Mouse (Mus musculus) bone marrow, adult 2 months (tissue): Measurements from ENCODE around the gene Ret. TPM values are rescaled to one million over a fixed set of nuclear protein-coding genes. Genes with fewer than 3 reads are reported as not detected.

Experiments used
- H3K27ac ChIP-seq: fragments of 200-500 bp; 2 replicates; pipeline ENCODE4 v1.5.1; 2012; ENCODE audit warnings: low read depth, mild to moderate bottlenecking, control low read depth, inconsistent platforms, low read length; ENCODE audit not compliant: control insufficient read depth, poor library complexity, insufficient read depth
- H3K4me1 ChIP-seq: fragments of 200-500 bp; 2 replicates; pipeline ENCODE4 v1.6.1; 2011; ENCODE audit warnings: low read length; ENCODE audit not compliant: control insufficient read depth, insufficient read depth
- H3K4me3 ChIP-seq: fragments of 200-500 bp; replicated peaks from 2 replicates; pipeline ENCODE3; 2011; ENCODE audit warnings: mild to moderate bottlenecking, low read depth, low read length, control low read depth; ENCODE audit not compliant: control insufficient read depth
- CTCF ChIP-seq: fragments of 200-500 bp; IDR thresholded peaks from 2 replicates; pipeline ENCODE4 v1.5.1; 2011; ENCODE audit warnings: low read length, control low read depth; ENCODE audit not compliant: control insufficient read depth, insufficient read depth
- POLR2A ChIP-seq: fragments of 200-500 bp; IDR thresholded peaks from 2 replicates; pipeline ENCODE4 v1.6.1; 2011; ENCODE audit warnings: low read depth, mild to moderate bottlenecking, control low read depth, low read length, borderline replicate concordance; ENCODE audit not compliant: control insufficient read depth
- WGBS: fragments of 180-500 bp; shearing (Covaris S2); methylation state at CpG from one replicate; pipeline ENCODE4 v1.1.7; 2018; 5-methylcytosine and 5-hydroxymethylcytosine counted together
- polyA plus RNA-seq: library from polyadenylated mRNA; stranded (reverse); fragments of >200 nt; gene quantifications from 2 replicates; pipeline ENCODE4 v1.2.4, GENCODE M21; 2011; ENCODE audit warnings: low replicate concordance; ENCODE audit not compliant: missing spikeins, insufficient read depth, insufficient read length

The Ret gene
- polyA plus RNA-seq, 1 experiment = not detected

- TF ChIP-seq CTCF (no peak), POLR2A (no peak)
- Histone ChIP-seq H3K4me3 (no peak overlapping the region), H3K4me1 (no peaks in the 10 kb centered on the region; the same call in 1 of the 2 replicates), H3K27ac (no peak overlapping the region)
- 89% methylated on average over 1 of the region's 1 CpGs for WGBS
Observed at GRCm38 (mm10) chr6:118122767-118123166, 74.8 kb downstream of the Ret start.

- Histone ChIP-seq H3K4me3 (no peak overlapping the region), H3K27ac (no peak overlapping the region), H3K4me1 (no peaks in the 10 kb centered on the region; the same call in 1 of the 2 replicates)
- TF ChIP-seq POLR2A = no peak
- TF ChIP-seq CTCF = no peak
- WGBS = 53% methylated on average over 1 of the region's 1 CpGs
Observed at GRCm38 (mm10) chr6:118111810-118112209, 85.7 kb downstream of the Ret start.

Other genes starting within 250 kb of the Ret start
- gene Rasgef1a, start 186.3 kb downstream of the Ret start, polyA plus RNA-seq = 0.45 TPM in 1 of 2 replicates, not detected in the other
- 10.8 and 12.8 TPM in 2 replicates for gene Csgalnact2, start 58.6 kb downstream of the Ret start, polyA plus RNA-seq
- gene Bms1, start 221.8 kb upstream of the Ret start, polyA plus RNA-seq = 26.5 and 29.3 TPM in 2 replicates